In genomic region chr13:96030368-96031223, GRCm38 (mm10) we compare ENCODE assay signal across 9 mouse cellular contexts. TPM values are rescaled to one million over a fixed set of nuclear protein-coding genes. Genes with fewer than 3 reads are reported as not detected.
DNase-seq lines count a peak whose midpoint lies in the region; ATAC-seq and TF ChIP-seq lines count a peak whose summit lies in the region.
"Had no signal": no experiment of that assay in that cellular context is flagged by ENCODE, and none has a peak within 500 bp of the region (broad histone marks: within the 10 kb centered on the region; RNA-seq: fewer than 3 reads in every experiment).

No protein-coding gene starts in this region.

- no peaks in the 10 kb centered on the region for H3K27me3 ChIP-seq in forebrain, embryonic 15.5 days
- H3K27me3 ChIP-seq in kidney, postnatal 0 days (ENCODE audit: insufficient read depth, low read length) = no peaks in the 10 kb centered on the region
- H3K27me3 ChIP-seq in liver, embryonic 14.5 days (ENCODE audit: control insufficient read depth, insufficient read depth, low read length) = no peaks in the 10 kb centered on the region
- H3K27me3 ChIP-seq: liver, embryonic 15.5 days had no signal

- WGBS in forebrain, embryonic 15.5 days = 62% methylated on average over 19 of the region's 19 CpGs
- 65% methylated on average over 19 of the region's 19 CpGs for WGBS in kidney, postnatal 0 days
- 42% methylated on average over 19 of the region's 19 CpGs for WGBS in liver, embryonic 14.5 days (ENCODE audit: insufficient replicate concordance)

- DNase-seq in adrenal gland, adult 18-20 months (ENCODE audit: low spot score in 2 of 2) = peak; percentile 47 to 51
- DNase-seq in adrenal gland, postnatal 4 days (ENCODE audit: low spot score in 2 of 2) = no peak
- peak; percentile 44 for DNase-seq in CD4-positive helper T cell, adult 2 months (ENCODE audit: low read depth, low spot score)
- DNase-seq in brain, embryonic 14.5 days (ENCODE audit: low read depth) = peak; percentile 76
- DNase-seq in kidney, postnatal 0 days (ENCODE audit: low spot score) = peak; percentile 29
- DNase-seq in liver, embryonic 14.5 days (ENCODE audit: low read depth in 3 of 3, low spot score in 3 of 3) = no peak
- DNase-seq in retina, embryonic 14.5 days (ENCODE audit: low spot score) = peak; percentile 71

- no peaks in the 10 kb centered on the region for H3K4me1 ChIP-seq in forebrain, embryonic 15.5 days
- H3K4me1 ChIP-seq in kidney, postnatal 0 days (replicated peaks; ENCODE audit: insufficient read depth, low read length) = no peaks in the 10 kb centered on the region
- no peaks in the 10 kb centered on the region for H3K4me1 ChIP-seq in liver, embryonic 14.5 days (replicated peaks; ENCODE audit: control insufficient read depth in 2 of 2, insufficient read depth in 2 of 2, low read length in 1 of 2)
- H3K4me1 ChIP-seq: liver, embryonic 15.5 days had no signal

- no peaks in the 10 kb centered on the region for H3K9me3 ChIP-seq in forebrain, embryonic 15.5 days
- no peaks in the 10 kb centered on the region for H3K9me3 ChIP-seq in kidney, postnatal 0 days (replicated peaks; ENCODE audit: low read length)
- no peaks in the 10 kb centered on the region for H3K9me3 ChIP-seq in liver, embryonic 14.5 days (ENCODE audit: control insufficient read depth, low read length)
- H3K9me3 ChIP-seq: liver, embryonic 15.5 days had no signal

- no peak for TF ChIP-seq POLR2A in brain, embryonic 14.5 days (IDR thresholded peaks at IDR 0.05; ENCODE audit: borderline replicate concordance, extremely low read depth, insufficient read depth, insufficient read length, poor library complexity, severe bottlenecking)

- no peaks in the 10 kb centered on the region for H3K36me3 ChIP-seq in forebrain, embryonic 15.5 days
- H3K36me3 ChIP-seq in kidney, postnatal 0 days (ENCODE audit: insufficient read depth, low read length) = no peaks in the 10 kb centered on the region
- no peaks in the 10 kb centered on the region for H3K36me3 ChIP-seq in liver, embryonic 14.5 days (replicated peaks; ENCODE audit: control insufficient read depth, insufficient read depth, low read depth)
- H3K36me3 ChIP-seq: liver, embryonic 15.5 days had no signal

- no peak overlapping the region for H3K27ac ChIP-seq in forebrain, embryonic 15.5 days (replicated peaks)
- no peak overlapping the region for H3K27ac ChIP-seq in kidney, postnatal 0 days
- H3K27ac ChIP-seq in liver, embryonic 14.5 days = no peak overlapping the region
- H3K27ac ChIP-seq: liver, embryonic 15.5 days had no signal

- no peak overlapping the region for H3K4me3 ChIP-seq in forebrain, embryonic 15.5 days
- H3K4me3 ChIP-seq in kidney, postnatal 0 days (replicated peaks; ENCODE audit: low read depth, low read length) = no peak overlapping the region
- H3K4me3 ChIP-seq in liver, embryonic 14.5 days (ENCODE audit: insufficient read depth in 1 of 2, low read depth in 2 of 2, low read length in 2 of 2) = no peak overlapping the region
- H3K4me3 ChIP-seq: liver, embryonic 15.5 days had no signal

- peak; percentile 38; the same call in 1 of the 2 replicates for ATAC-seq in forebrain, embryonic 15.5 days (replicated peaks)
- no peak for ATAC-seq in kidney, postnatal 0 days (replicated peaks; ENCODE audit: low FRiP score, low read depth)
- no peak for ATAC-seq in liver, embryonic 14.5 days (ENCODE audit: insufficient read depth)

- TF ChIP-seq CTCF in brain, embryonic 14.5 days (IDR thresholded peaks at IDR 0.05; ENCODE audit: borderline replicate concordance, extremely low read depth, insufficient read depth, insufficient read length) = peak; percentile 86
- TF ChIP-seq CTCF in kidney, postnatal 0 days (IDR thresholded peaks at IDR 0.05; ENCODE audit: low read depth) = peak; percentile 80
- TF ChIP-seq CTCF in liver, embryonic 14.5 days (IDR thresholded peaks at IDR 0.05; ENCODE audit: low read depth) = peak; percentile 76

- H3K9ac ChIP-seq in forebrain, embryonic 15.5 days (replicated peaks) = no peak overlapping the region
- no peak overlapping the region for H3K9ac ChIP-seq in kidney, postnatal 0 days (ENCODE audit: low read depth, low read length)
- H3K9ac ChIP-seq in liver, embryonic 14.5 days (replicated peaks) = no peak overlapping the region
- H3K9ac ChIP-seq: liver, embryonic 15.5 days had no signal

- no peak overlapping the region for H3K4me2 ChIP-seq in forebrain, embryonic 15.5 days (replicated peaks)
- no peak overlapping the region for H3K4me2 ChIP-seq in kidney, postnatal 0 days (ENCODE audit: low read length)
- no peak overlapping the region for H3K4me2 ChIP-seq in liver, embryonic 14.5 days (ENCODE audit: low read depth)
- H3K4me2 ChIP-seq: liver, embryonic 15.5 days had no signal

- TF ChIP-seq EP300 in liver, embryonic 14.5 days (IDR thresholded peaks at IDR 0.05; ENCODE audit: low read depth) = no peak

RNA-seq across cellular contexts. Expression of gene Gm20075, which starts 50.6 kb away (rescaled TPM):
- 10 to 100 TPM; 15.9 to 21.3 TPM for total RNA-seq in adrenal gland, adult 18-20 months (2021)
- 10 to 100 TPM; 25.1 to 30.7 TPM for total RNA-seq in adrenal gland, postnatal 4 days (2021)
- 2.4 and 3.2 TPM in 2 replicates for polyA plus RNA-seq in brain, embryonic 14.5 days (2012; rRNA removed)
- polyA plus RNA-seq in forebrain, embryonic 15.5 days (2015; fragmentation: Nextera tagmentation; extraction: Ambion mirVana) = 24.4 and 27.6 TPM in 2 replicates
- polyA plus RNA-seq in kidney, postnatal 0 days (2015; fragmentation: Nextera tagmentation; extraction: Ambion mirVana) = 24.0 and 28.2 TPM in 2 replicates
- polyA plus RNA-seq in liver, embryonic 14.5 days (2012; rRNA removed) = 0.17 and 0.63 TPM in 2 replicates
- polyA plus RNA-seq in liver, embryonic 14.5 days (2014; fragmentation: Nextera tagmentation; extraction: Ambion mirVana) = 5.1 and 7.1 TPM in 2 replicates

RNA-seq across cellular contexts. Expression of gene Gm17190, which starts 51.3 kb away (rescaled TPM):
- not detected for total RNA-seq in adrenal gland, adult 18-20 months (2021)
- total RNA-seq in adrenal gland, postnatal 4 days (2021) = not detected
- polyA plus RNA-seq in brain, embryonic 14.5 days (2012; rRNA removed) = not detected in 2 replicates
- not detected in 2 replicates for polyA plus RNA-seq in forebrain, embryonic 15.5 days (2015; fragmentation: Nextera tagmentation; extraction: Ambion mirVana)
- polyA plus RNA-seq in kidney, postnatal 0 days (2015; fragmentation: Nextera tagmentation; extraction: Ambion mirVana) = not detected in 2 replicates
- not detected in 2 replicates for polyA plus RNA-seq in liver, embryonic 14.5 days (2012; rRNA removed)
- polyA plus RNA-seq in liver, embryonic 14.5 days (2014; fragmentation: Nextera tagmentation; extraction: Ambion mirVana) = not detected in 2 replicates
- polyA plus RNA-seq: liver, embryonic 15.5 days had no signal

Comparison
In these comparisons a context has a peak if more than half of its experiments do, and no peak if none do; other contexts are left out.
1. DNase-seq: peak in adrenal gland, adult 18-20 months (2 of 2), CD4-positive helper T cell, adult 2 months (single experiment), brain, embryonic 14.5 days (single experiment), kidney, postnatal 0 days (single experiment) and retina, embryonic 14.5 days (single experiment); none in adrenal gland, postnatal 4 days (0 of 2) and liver, embryonic 14.5 days (0 of 3).
2. Peak in every context shown above with its lines, with median percentiles within 50 percentile points of each other: CTCF ChIP-seq.